Mouse (Mus musculus) frontal cortex, adult (tissue): Measurements from ENCODE around the gene Zfp629.

Source experiments
- ATAC-seq: cut with Nextera tagmentation; 2 replicates; pipeline ENCODE4 v1.9.2; 2017; ENCODE audit warnings: mild to moderate bottlenecking, moderate library complexity, mixed read lengths; ENCODE audit not compliant: low TSS enrichment

The Zfp629 gene

DNA sequence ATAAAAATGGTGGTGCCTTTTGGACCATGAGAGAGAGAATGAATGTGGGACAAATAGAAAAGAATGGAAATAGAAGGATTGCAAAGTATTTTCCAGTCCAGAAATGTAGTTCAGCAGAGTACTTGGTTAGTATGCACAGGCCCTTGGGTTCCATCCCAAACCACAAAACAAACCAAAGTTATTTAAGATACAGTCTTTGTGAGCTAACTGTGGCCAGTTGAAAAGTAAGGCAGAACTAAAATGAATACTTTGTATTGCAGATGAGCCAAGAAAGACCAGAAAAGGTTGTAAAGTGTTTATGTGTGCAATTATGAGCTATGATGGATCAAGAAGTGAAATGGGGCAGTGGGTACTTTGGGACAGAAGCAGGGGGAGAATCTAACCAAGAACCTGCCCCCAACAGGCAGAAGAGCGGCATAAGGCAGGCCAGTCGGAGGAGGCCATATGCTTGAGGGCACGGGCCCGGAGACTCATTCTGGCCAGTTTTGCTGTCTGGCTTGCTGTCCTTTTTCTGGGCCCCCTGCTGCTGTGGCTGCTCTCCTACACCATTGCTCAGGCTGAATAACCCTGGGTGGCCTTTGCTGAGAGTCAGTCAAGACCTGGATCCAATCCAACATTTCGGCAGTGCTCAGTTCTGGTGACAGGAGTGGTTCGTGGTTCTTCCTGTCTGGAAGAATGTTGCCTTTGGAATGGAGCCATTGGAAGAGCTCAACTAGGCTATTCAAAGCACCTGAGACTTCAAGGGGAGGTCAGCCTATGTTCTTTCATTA lies 51.0 kb downstream of the Zfp629 start:
- no peak for ATAC-seq

DNA sequence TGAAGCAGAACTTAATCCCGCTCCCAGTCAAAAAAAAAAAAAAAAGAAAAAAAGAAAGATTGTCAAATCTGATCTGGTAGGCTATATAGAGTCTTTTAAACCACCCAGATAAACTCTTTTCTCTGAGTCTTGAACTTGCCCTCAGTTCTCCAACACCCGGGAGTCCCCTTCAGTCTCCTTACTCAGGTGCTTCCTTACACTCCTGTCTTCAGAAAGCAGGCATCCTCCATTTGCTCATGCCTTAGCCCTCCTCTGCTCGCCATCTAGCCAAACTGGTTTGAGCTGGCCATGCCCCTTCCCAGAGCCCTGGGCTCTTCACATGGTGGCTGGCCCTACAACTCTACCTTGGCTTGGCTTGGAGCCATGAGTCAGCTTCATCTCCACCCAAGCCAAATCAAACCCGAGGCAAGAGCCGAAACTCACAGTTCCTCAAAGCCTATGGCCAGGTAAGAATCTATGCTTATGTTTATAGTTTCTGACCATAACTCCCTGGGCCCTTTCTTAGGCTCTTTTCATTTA lies 54.2 kb downstream of the Zfp629 start, which contains the start of gene Tmem265:
Gene Tmem265, plus strand, starts transcription at position 51 of the 519 bp plus-strand sequence.
- no peak for ATAC-seq

DNA sequence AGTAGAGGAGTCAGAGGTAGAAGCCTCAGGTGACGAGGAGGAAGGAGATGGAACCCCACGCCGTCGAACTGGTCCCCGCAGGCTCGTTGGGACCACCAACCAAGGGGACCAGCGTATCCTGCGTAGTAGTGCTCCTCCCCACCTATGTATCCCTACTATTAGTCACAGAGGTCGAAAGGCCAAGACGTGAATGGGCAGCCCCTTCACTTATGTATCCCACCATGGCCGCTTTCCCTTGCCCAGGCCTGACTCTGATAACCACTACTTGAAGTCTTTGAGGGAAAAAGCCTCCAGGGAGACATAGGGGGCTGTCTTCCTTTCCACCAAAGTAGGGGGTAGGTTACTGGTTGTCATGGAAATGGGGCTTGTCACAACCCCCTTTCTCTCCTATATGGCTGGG lies 55.0 kb downstream of the Zfp629 start:
- ATAC-seq, result no peak
